Mouse (Mus musculus) liver, embryonic 12.5 days (tissue): ENCODE data around the gene Acot8. TPM values are rescaled to one million over a fixed set of nuclear protein-coding genes. Genes with fewer than 3 reads are reported as not detected.

Source experiments
- ATAC-seq: fragments of 200-750 bp; cut with Nextera tagmentation; 2 replicates; pipeline ENCODE4 v1.8.0; 2017; ENCODE audit warnings: moderate number of reproducible peaks, mild to moderate bottlenecking, moderate library complexity
- H3K27ac ChIP-seq: fragments of 300-500 bp; sonication (generic); 2 replicates; pipeline ENCODE4 v1.5.1; 2016; ENCODE audit warnings: mild to moderate bottlenecking
- H3K27me3 ChIP-seq: fragments of 300-500 bp; sonication (generic); replicated peaks from 2 replicates; pipeline ENCODE4 v1.6.1; 2016; ENCODE audit warnings: mild to moderate bottlenecking, moderate library complexity
- H3K36me3 ChIP-seq: fragments of 300-500 bp; sonication (generic); 2 replicates; pipeline ENCODE4 v1.6.1; 2016; ENCODE audit warnings: mild to moderate bottlenecking, moderate library complexity
- H3K4me1 ChIP-seq: fragments of 300-500 bp; sonication (generic); 2 replicates; pipeline ENCODE4 v1.6.1; 2016
- H3K4me2 ChIP-seq: fragments of 300-500 bp; sonication (generic); 2 replicates; pipeline ENCODE4 v1.6.1; 2016; ENCODE audit warnings: mild to moderate bottlenecking, moderate library complexity
- H3K4me3 ChIP-seq: fragments of 300-500 bp; sonication (generic); 2 replicates; pipeline ENCODE4 v1.5.1; 2016; ENCODE audit warnings: mild to moderate bottlenecking, moderate library complexity
- H3K9ac ChIP-seq: fragments of 300-500 bp; sonication (generic); 2 replicates; pipeline ENCODE4 v1.6.1; 2016; ENCODE audit warnings: mild to moderate bottlenecking, moderate library complexity
- H3K9me3 ChIP-seq: fragments of 300-500 bp; sonication (generic); replicated peaks from 2 replicates; pipeline ENCODE4 v1.6.1; 2016; ENCODE audit warnings: mild to moderate bottlenecking, moderate library complexity
- whole genome bisulfite sequencing: fragments of 180-500 bp; shearing (Covaris S2); methylation state at CpG from one replicate; pipeline ENCODE4 v1.1.7; 2016; ENCODE audit not compliant: insufficient replicate concordance; 5-methylcytosine and 5-hydroxymethylcytosine counted together
- polyA plus RNA-seq: library from polyadenylated mRNA; unstranded; fragments of >200 nt; fragmentation: Nextera tagmentation; extraction: Ambion mirVana; gene quantifications from 2 replicates; pipeline ENCODE4 v1.2.1, GENCODE M21; 2016

Gene Acot8
- polyA plus RNA-seq, 1 experiment from 2014 or later = 21.5 TPM

- no peak overlapping the region for H3K4me3 ChIP-seq
- peak overlapping the region; percentile 56; the same call in 1 of the 2 replicates for H3K4me2 ChIP-seq
- ATAC-seq = peak; percentile 18; the same call in 1 of the 2 replicates
- peaks cover 71% of the 10 kb centered on the region for H3K4me1 ChIP-seq
- 75% methylated on average over 7 of the region's 7 CpGs for WGBS
- H3K36me3 ChIP-seq = peaks cover 95% of the 10 kb centered on the region
- H3K9me3 ChIP-seq = no peaks in the 10 kb centered on the region
- peak overlapping the region; percentile 62 for H3K9ac ChIP-seq
- no peaks in the 10 kb centered on the region for H3K27me3 ChIP-seq
- H3K27ac ChIP-seq = peak overlapping the region; percentile 95
Observed at GRCm38 (mm10) chr2:164762593-164762992, 42.1 kb downstream of the Acot8 start.

DNA sequence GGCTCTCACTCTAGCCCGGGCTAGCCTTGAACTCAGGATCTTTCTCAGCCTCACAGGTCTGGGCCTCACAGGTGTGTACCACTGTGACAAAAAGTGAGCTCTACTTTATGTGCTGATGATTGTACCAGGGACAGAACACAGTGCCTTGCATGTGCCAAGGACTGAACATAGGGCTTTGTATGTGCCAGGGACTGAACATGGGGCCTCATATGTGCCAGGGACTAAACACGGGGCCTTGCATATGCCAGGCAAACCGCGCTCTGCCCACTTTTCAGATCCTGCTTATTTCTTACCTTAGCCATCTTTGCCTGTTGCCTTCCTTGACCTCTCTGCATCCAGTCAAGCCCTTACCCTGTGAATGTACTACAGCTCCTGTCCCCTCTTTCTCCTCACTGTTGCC, 42.7 kb downstream of the Acot8 start:
- Histone ChIP-seq H3K9ac (peak overlapping the region; percentile 62), H3K4me1 (peaks cover 76% of the 10 kb centered on the region), H3K27me3 (no peaks in the 10 kb centered on the region), H3K4me2 (peak overlapping the region; percentile 56), H3K9me3 (no peaks in the 10 kb centered on the region), H3K27ac (peak overlapping the region; percentile 95), H3K36me3 (peaks cover 95% of the 10 kb centered on the region), H3K4me3 (no peak overlapping the region)
- ATAC-seq = no peak
- 92% methylated on average over 4 of the region's 4 CpGs for WGBS

- peak overlapping the region; percentile 95 for H3K27ac ChIP-seq
- peaks cover 95% of the 10 kb centered on the region for H3K36me3 ChIP-seq
- H3K9me3 ChIP-seq = no peaks in the 10 kb centered on the region
- H3K9ac ChIP-seq = peak overlapping the region; percentile 62
- peaks cover 78% of the 10 kb centered on the region for H3K4me1 ChIP-seq
- H3K4me3 ChIP-seq = no peak overlapping the region
- peak overlapping the region; percentile 56 for H3K4me2 ChIP-seq
- no peaks in the 10 kb centered on the region for H3K27me3 ChIP-seq
- 64% methylated on average over 2 of the region's 2 CpGs for WGBS
- ATAC-seq = peak; percentile 92
Observed at GRCm38 (mm10) chr2:164761502-164761901, 43.2 kb downstream of the Acot8 start.

- Histone ChIP-seq H3K4me2 (peak overlapping the region; percentile 56), H3K4me3 (0 out of 2 replicates have a peak overlapping the region, but pooled peaks have one; percentile 16), H3K9ac (peak overlapping the region; percentile 63), H3K27me3 (no peaks in the 10 kb centered on the region), H3K4me1 (peaks cover 75% of the 10 kb centered on the region), H3K36me3 (peaks cover 95% of the 10 kb centered on the region), H3K9me3 (no peaks in the 10 kb centered on the region), H3K27ac (peak overlapping the region; percentile 95)
- 42% methylated on average over 4 of the region's 4 CpGs for WGBS
- peak; percentile 80 for ATAC-seq
Observed at GRCm38 (mm10) chr2:164760059-164760833, 44.4 kb downstream of the Acot8 start.

DNA sequence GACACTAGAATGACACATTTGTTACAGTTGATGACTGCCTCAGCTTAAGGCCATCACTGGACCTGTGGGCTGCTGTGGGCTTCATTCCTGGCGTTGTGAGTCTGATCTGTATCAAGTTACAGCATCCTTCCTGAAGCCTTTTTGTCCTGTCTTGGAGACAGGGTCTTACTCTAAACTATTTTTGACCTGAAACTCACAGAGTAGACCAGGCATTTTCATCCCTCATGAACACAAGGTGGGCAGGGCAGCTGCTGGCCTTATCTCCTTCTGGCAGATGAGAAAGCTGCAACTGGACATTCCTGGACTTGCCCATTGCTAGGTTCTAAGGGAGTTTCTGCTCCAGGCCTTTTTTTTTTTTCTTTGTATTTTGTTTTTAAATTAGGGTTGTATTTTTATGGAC, 46.0 kb downstream of the Acot8 start:
- ATAC-seq = peak; percentile 75

DNA sequence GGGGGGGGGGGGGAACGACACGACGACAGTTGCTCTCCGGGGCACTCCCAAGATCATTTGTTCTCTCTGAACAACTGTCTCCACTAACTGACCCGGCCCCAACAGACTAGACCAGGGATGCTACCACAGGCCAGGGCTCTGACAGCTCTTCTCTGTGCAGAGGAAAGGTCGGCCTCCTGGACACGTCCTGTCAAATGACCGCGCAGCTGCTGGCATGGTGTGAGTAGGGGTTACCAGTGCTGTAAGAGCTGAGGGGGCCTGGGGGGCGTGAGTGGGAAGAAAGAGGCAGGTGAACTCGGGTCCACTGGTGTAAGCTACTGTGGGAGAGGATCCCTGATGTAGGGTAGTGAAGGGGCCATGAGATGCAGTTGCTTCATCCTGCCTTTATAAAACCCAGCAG, 46.8 kb downstream of the Acot8 start:
- Histone ChIP-seq H3K27me3 (no peaks in the 10 kb centered on the region), H3K4me2 (0 out of 2 replicates have a peak overlapping the region, but pooled peaks have one; percentile 56), H3K9ac (peak overlapping the region; percentile 63; the same call in 1 of the 2 replicates), H3K4me1 (peaks cover 61% of the 10 kb centered on the region), H3K27ac (peak overlapping the region; percentile 95), H3K4me3 (no peak overlapping the region), H3K36me3 (peaks cover 100% of the 10 kb centered on the region), H3K9me3 (no peaks in the 10 kb centered on the region)
- 90% methylated on average over 11 of the region's 11 CpGs for WGBS
- ATAC-seq = no peak

More for the DNA sequence above, 46.0 kb downstream of the Acot8 start:
- peak overlapping the region; percentile 56 for H3K4me2 ChIP-seq
- H3K27me3 ChIP-seq = no peaks in the 10 kb centered on the region
- H3K4me1 ChIP-seq = peaks cover 69% of the 10 kb centered on the region
- H3K27ac ChIP-seq = peak overlapping the region; percentile 95
- 43% methylated on average over 1 of the region's 1 CpGs for WGBS
- H3K36me3 ChIP-seq = peaks cover 100% of the 10 kb centered on the region
- no peak overlapping the region for H3K4me3 ChIP-seq
- H3K9ac ChIP-seq = peak overlapping the region; percentile 63
- H3K9me3 ChIP-seq = no peaks in the 10 kb centered on the region

- H3K36me3 ChIP-seq = peaks cover 100% of the 10 kb centered on the region
- H3K4me3 ChIP-seq = no peak overlapping the region
- WGBS = 84% methylated on average over 2 of the region's 2 CpGs
- H3K27me3 ChIP-seq = no peaks in the 10 kb centered on the region
- H3K9me3 ChIP-seq = no peaks in the 10 kb centered on the region
- no peak for ATAC-seq
- peak overlapping the region; percentile 46 for H3K27ac ChIP-seq
- no peak overlapping the region for H3K9ac ChIP-seq
- H3K4me2 ChIP-seq = no peak overlapping the region
- peaks cover 30% of the 10 kb centered on the region for H3K4me1 ChIP-seq
Observed at GRCm38 (mm10) chr2:164754800-164755199, 49.9 kb downstream of the Acot8 start.

- Histone ChIP-seq H3K27ac (peak overlapping the region; percentile 46), H3K36me3 (peaks cover 100% of the 10 kb centered on the region), H3K4me3 (no peak overlapping the region), H3K27me3 (no peaks in the 10 kb centered on the region), H3K4me2 (no peak overlapping the region), H3K4me1 (peaks cover 23% of the 10 kb centered on the region), H3K9me3 (no peaks in the 10 kb centered on the region), H3K9ac (no peak overlapping the region)
- no peak for ATAC-seq
- 71% methylated on average over 11 of the region's 11 CpGs for WGBS
Observed at GRCm38 (mm10) chr2:164754105-164754504, 50.6 kb downstream of the Acot8 start.

DNA sequence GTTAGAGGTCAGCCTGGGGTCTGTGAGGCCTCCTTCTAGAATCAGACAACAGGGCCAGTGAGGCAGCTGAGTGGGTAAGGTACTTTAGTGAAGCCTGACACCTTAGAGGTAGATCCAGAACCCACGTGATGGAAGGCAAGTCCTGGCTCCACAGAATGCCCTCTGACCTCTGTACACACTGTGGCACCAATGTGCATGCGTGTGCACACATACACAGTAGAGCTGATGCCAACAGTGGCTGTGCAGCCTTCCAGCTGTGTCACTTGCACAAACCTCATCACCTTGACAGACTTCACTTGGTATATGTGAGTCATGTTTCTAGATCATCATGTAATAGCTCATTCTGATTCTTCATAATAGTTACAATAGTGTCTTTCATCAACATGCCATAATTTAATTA, 52.2 kb downstream of the Acot8 start:
- no peak for ATAC-seq
- 81% methylated on average over 2 of the region's 2 CpGs for WGBS
- Histone ChIP-seq H3K9me3 (no peaks in the 10 kb centered on the region), H3K36me3 (peaks cover 100% of the 10 kb centered on the region), H3K4me1 (peaks cover 20% of the 10 kb centered on the region), H3K4me2 (no peak overlapping the region), H3K9ac (no peak overlapping the region), H3K27me3 (no peaks in the 10 kb centered on the region), H3K27ac (no peak overlapping the region), H3K4me3 (no peak overlapping the region)

- Histone ChIP-seq H3K9ac (no peak overlapping the region), H3K27me3 (peaks cover 4% of the 10 kb centered on the region; the same call in 1 of the 2 replicates), H3K27ac (peak overlapping the region; percentile 52; the same call in 1 of the 2 replicates), H3K4me1 (peaks cover 34% of the 10 kb centered on the region), H3K36me3 (peaks cover 68% of the 10 kb centered on the region), H3K9me3 (no peaks in the 10 kb centered on the region), H3K4me3 (no peak overlapping the region), H3K4me2 (no peak overlapping the region)
- no peak for ATAC-seq
- 79% methylated on average over 6 of the region's 6 CpGs for WGBS
Observed at GRCm38 (mm10) chr2:164748991-164749390, 55.7 kb downstream of the Acot8 start.

DNA sequence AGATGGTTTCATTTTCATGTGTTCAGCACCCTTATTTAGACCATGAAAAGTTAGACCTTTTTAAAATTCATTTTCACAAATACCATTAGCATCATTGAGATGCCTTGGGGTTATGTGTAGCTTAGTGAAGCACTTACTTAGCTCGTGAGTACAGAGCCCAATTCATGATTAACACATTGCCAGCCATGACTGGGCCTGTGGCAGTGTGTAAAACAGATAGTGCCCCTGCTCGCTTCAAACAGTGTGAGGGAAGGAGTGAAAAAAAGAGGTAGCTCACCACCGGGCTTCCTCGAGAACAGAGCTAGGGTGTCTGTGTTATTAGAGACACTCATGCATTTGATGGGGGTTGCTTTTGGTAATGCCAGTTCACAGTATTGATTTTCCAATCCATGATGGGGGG, 56.5 kb downstream of the Acot8 start:
- no peaks in the 10 kb centered on the region for H3K9me3 ChIP-seq
- H3K4me2 ChIP-seq = peak overlapping the region; percentile 92
- peaks cover 40% of the 10 kb centered on the region for H3K4me1 ChIP-seq
- peak; percentile 40; the same call in 1 of the 2 replicates for ATAC-seq
- peak overlapping the region; percentile 32; the same call in 1 of the 2 replicates for H3K9ac ChIP-seq
- peaks cover 12% of the 10 kb centered on the region for H3K27me3 ChIP-seq
- peak overlapping the region; percentile 52 for H3K27ac ChIP-seq
- peaks cover 60% of the 10 kb centered on the region for H3K36me3 ChIP-seq
- no peak overlapping the region for H3K4me3 ChIP-seq
- 72% methylated on average over 4 of the region's 4 CpGs for WGBS

DNA sequence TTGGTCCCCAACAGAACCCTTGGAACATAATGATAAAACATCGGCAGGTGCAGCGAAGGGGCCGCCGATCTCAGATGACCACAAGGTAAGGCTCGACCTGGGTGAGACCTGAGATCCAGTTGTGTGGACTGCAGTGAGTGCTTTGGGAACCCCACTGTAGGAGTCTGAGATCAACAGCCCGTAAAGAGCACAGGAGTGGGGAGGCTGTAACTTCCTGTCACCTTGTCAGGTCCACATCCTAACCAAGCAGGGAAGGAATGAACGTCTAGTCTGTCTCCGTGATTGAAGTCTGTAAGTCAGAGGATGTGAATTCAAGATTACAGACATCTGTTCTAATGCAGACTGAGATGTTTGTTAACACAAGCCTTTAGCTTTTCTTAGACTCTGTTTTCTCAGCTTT, 58.0 kb downstream of the Acot8 start:
- 31% methylated on average over 8 of the region's 8 CpGs for WGBS
- Histone ChIP-seq H3K9me3 (no peaks in the 10 kb centered on the region), H3K9ac (peak overlapping the region; percentile 95), H3K36me3 (peaks cover 45% of the 10 kb centered on the region), H3K27ac (peak overlapping the region; percentile 90), H3K27me3 (peaks cover 22% of the 10 kb centered on the region), H3K4me3 (peak overlapping the region; percentile 94), H3K4me2 (peak overlapping the region; percentile 92), H3K4me1 (peaks cover 40% of the 10 kb centered on the region)
- ATAC-seq = peak; percentile 44
